Mouse (Mus musculus) stomach, embryonic 16.5 days (tissue): ENCODE data around the gene Lgals2. TPM values are rescaled to one million over a fixed set of nuclear protein-coding genes. Genes with fewer than 3 reads are reported as not detected.

ENCODE experiments used
- ATAC-seq: fragments of 200-750 bp; cut with Nextera tagmentation; 2 replicates; pipeline ENCODE4 v1.8.0; 2017; ENCODE audit warnings: moderate number of reproducible peaks, moderate TSS enrichment; ENCODE audit not compliant: insufficient read depth, low FRiP score
- H3K27ac ChIP-seq: fragments of 300-500 bp; sonication (generic); 2 replicates; pipeline ENCODE4 v1.5.1; 2014; ENCODE audit warnings: low read length
- H3K27me3 ChIP-seq: fragments of 300-500 bp; sonication (generic); 2 replicates; pipeline ENCODE4 v1.6.1; 2014; ENCODE audit warnings: low read length, control low read depth, mixed read lengths; ENCODE audit not compliant: control insufficient read depth, insufficient read depth
- H3K36me3 ChIP-seq: fragments of 300-500 bp; sonication (generic); 2 replicates; pipeline ENCODE4 v1.6.1; 2014; ENCODE audit warnings: low read length; ENCODE audit not compliant: control insufficient read depth, insufficient read depth
- H3K4me1 ChIP-seq: fragments of 300-500 bp; sonication (generic); 2 replicates; pipeline ENCODE4 v1.6.1; 2014; ENCODE audit warnings: low read length, control low read depth, mixed read lengths; ENCODE audit not compliant: control insufficient read depth, insufficient read depth
- H3K4me2 ChIP-seq: fragments of 300-500 bp; sonication (generic); 2 replicates; pipeline ENCODE4 v1.6.1; 2014; ENCODE audit warnings: low read depth, low read length, mixed read lengths
- H3K4me3 ChIP-seq: fragments of 300-500 bp; sonication (generic); replicated peaks from 2 replicates; pipeline ENCODE4 v1.5.1; 2014; ENCODE audit warnings: mild to moderate bottlenecking, low read length
- H3K9ac ChIP-seq: fragments of 300-500 bp; sonication (generic); 2 replicates; pipeline ENCODE4 v1.6.1; 2014; ENCODE audit warnings: low read length
- H3K9me3 ChIP-seq: fragments of 300-500 bp; sonication (generic); replicated peaks from 2 replicates; pipeline ENCODE4 v1.6.1; 2016; ENCODE audit warnings: low read length, control low read depth; ENCODE audit not compliant: control insufficient read depth
- WGBS: fragments of 180-500 bp; shearing (Covaris S2); extraction: QIAGEN DNeasy Blood & Tissue Kit; methylation state at CpG from one replicate; pipeline ENCODE4 v1.1.7; 2014; 5-methylcytosine and 5-hydroxymethylcytosine counted together
- polyA plus RNA-seq: library from polyadenylated mRNA; unstranded; fragments of >200 nt; fragmentation: Nextera tagmentation; extraction: Ambion mirVana; gene quantifications from 2 replicates; pipeline ENCODE4 v1.2.1, GENCODE M21; 2015

The Lgals2 gene
- polyA plus RNA-seq, 1 experiment from 2014 or later = 122 TPM

- H3K27me3 ChIP-seq = no peaks in the 10 kb centered on the region
- H3K9ac ChIP-seq = peak overlapping the region; percentile 31; the same call in 1 of the 2 replicates
- whole genome bisulfite sequencing = 23% methylated on average over 10 of the region's 10 CpGs
- no peaks in the 10 kb centered on the region for H3K36me3 ChIP-seq
- H3K27ac ChIP-seq = peak overlapping the region; percentile 90
- no peak overlapping the region for H3K4me2 ChIP-seq
- H3K9me3 ChIP-seq = no peaks in the 10 kb centered on the region
- ATAC-seq = peak; percentile 12; the same call in 1 of the 2 replicates
- peaks cover 45% of the 10 kb centered on the region for H3K4me1 ChIP-seq
- no peak overlapping the region for H3K4me3 ChIP-seq
These were observed 20.9 kb downstream of the Lgals2 start for GRCm38 (mm10) chr15:78834233-78835005.

GRCm38 (mm10) chr15:78833582-78833981, 21.7 kb downstream of the Lgals2 start:
- 91% methylated on average over 3 of the region's 3 CpGs for WGBS
- no peak overlapping the region; the same call in 1 of the 2 replicates for H3K9ac ChIP-seq

GRCm38 (mm10) chr15:78832701-78833123, 22.6 kb downstream of the Lgals2 start:
- H3K9me3 ChIP-seq = no peaks in the 10 kb centered on the region
- no peaks in the 10 kb centered on the region for H3K27me3 ChIP-seq
- H3K4me2 ChIP-seq = peak overlapping the region; percentile 2; the same call in 1 of the 2 replicates
- no peak overlapping the region for H3K4me3 ChIP-seq
- H3K36me3 ChIP-seq = no peaks in the 10 kb centered on the region
- peaks cover 51% of the 10 kb centered on the region for H3K4me1 ChIP-seq
- peak; percentile 45 for ATAC-seq
- H3K27ac ChIP-seq = peak overlapping the region; percentile 90
- 22% methylated on average over 14 of the region's 14 CpGs for WGBS
- peak overlapping the region; percentile 59 for H3K9ac ChIP-seq

More at GRCm38 (mm10) chr15:78833582-78833981, 21.7 kb downstream of the Lgals2 start:
- no peaks in the 10 kb centered on the region for H3K9me3 ChIP-seq
- H3K36me3 ChIP-seq = no peaks in the 10 kb centered on the region
- no peak overlapping the region for H3K4me3 ChIP-seq
- H3K27ac ChIP-seq = peak overlapping the region; percentile 90
- H3K4me1 ChIP-seq = peaks cover 45% of the 10 kb centered on the region
- no peak for ATAC-seq
- no peak overlapping the region for H3K4me2 ChIP-seq
- H3K27me3 ChIP-seq = no peaks in the 10 kb centered on the region

- Histone ChIP-seq H3K4me2 (peak overlapping the region; percentile 18), H3K27ac (peak overlapping the region; percentile 90), H3K9ac (peak overlapping the region; percentile 59), H3K9me3 (no peaks in the 10 kb centered on the region), H3K36me3 (no peaks in the 10 kb centered on the region), H3K27me3 (no peaks in the 10 kb centered on the region), H3K4me1 (peaks cover 51% of the 10 kb centered on the region), H3K4me3 (peak overlapping the region; percentile 4)
- ATAC-seq = peak; percentile 63
- whole genome bisulfite sequencing = 37% methylated on average over 19 of the region's 19 CpGs
These were observed 23.3 kb downstream of the Lgals2 start for GRCm38 (mm10) chr15:78831720-78832657.

GRCm38 (mm10) chr15:78830742-78831719, 24.3 kb downstream of the Lgals2 start:
- H3K4me2 ChIP-seq = peak overlapping the region; percentile 18
- H3K27ac ChIP-seq = peak overlapping the region; percentile 90
- ATAC-seq = no peak
- H3K9me3 ChIP-seq = no peaks in the 10 kb centered on the region
- no peak overlapping the region for H3K4me3 ChIP-seq
- 56% methylated on average over 10 of the region's 10 CpGs for WGBS
- no peaks in the 10 kb centered on the region for H3K36me3 ChIP-seq
- peak overlapping the region; percentile 59; the same call in 1 of the 2 replicates for H3K9ac ChIP-seq
- H3K4me1 ChIP-seq = peaks cover 50% of the 10 kb centered on the region
- no peaks in the 10 kb centered on the region for H3K27me3 ChIP-seq

GRCm38 (mm10) chr15:78829636-78830035, 25.7 kb downstream of the Lgals2 start:
- 95% methylated on average over 1 of the region's 1 CpGs for WGBS
- no peaks in the 10 kb centered on the region for H3K36me3 ChIP-seq
- no peak overlapping the region for H3K4me3 ChIP-seq
- no peak overlapping the region for H3K27ac ChIP-seq
- no peak for ATAC-seq
- no peaks in the 10 kb centered on the region for H3K9me3 ChIP-seq
- H3K4me1 ChIP-seq = peaks cover 36% of the 10 kb centered on the region
- H3K9ac ChIP-seq = no peak overlapping the region
- H3K4me2 ChIP-seq = no peak overlapping the region
- no peaks in the 10 kb centered on the region for H3K27me3 ChIP-seq

GRCm38 (mm10) chr15:78828315-78828714, 27.0 kb downstream of the Lgals2 start:
- no peak overlapping the region for H3K4me2 ChIP-seq
- H3K4me1 ChIP-seq = peaks cover 23% of the 10 kb centered on the region
- no peak overlapping the region for H3K4me3 ChIP-seq
- no peaks in the 10 kb centered on the region for H3K36me3 ChIP-seq
- 30% methylated on average over 5 of the region's 5 CpGs for WGBS
- peak overlapping the region; percentile 49 for H3K27ac ChIP-seq
- no peaks in the 10 kb centered on the region for H3K27me3 ChIP-seq
- H3K9me3 ChIP-seq = no peaks in the 10 kb centered on the region
- ATAC-seq = no peak
- H3K9ac ChIP-seq = peak overlapping the region; percentile 36; the same call in 1 of the 2 replicates
